Mouse (Mus musculus): Measurements from ENCODE around the gene Car5b. TPM values are rescaled to one million over a fixed set of nuclear protein-coding genes. Genes with fewer than 3 reads are reported as not detected.

The Car5b gene
- polyA plus RNA-seq, 1 experiment from 2014 or later: 0.37 TPM

- no peaks in the 10 kb centered on the region for H3K9me3 ChIP-seq (ENCODE audit: control insufficient read depth, low read length)
- DNase-seq (ENCODE audit: low spot score, missing footprints) (no peak), ATAC-seq (ENCODE audit: low FRiP score) (no peak)
- H3K9ac ChIP-seq (ENCODE audit: low read length): no peak overlapping the region
- H3K36me3 ChIP-seq (ENCODE audit: control insufficient read depth, insufficient read depth, low read length): no peaks in the 10 kb centered on the region
- no peak overlapping the region for H3K4me2 ChIP-seq
- no peak overlapping the region for H3K4me3 ChIP-seq (ENCODE audit: low read depth, low read length)
- no peak overlapping the region for H3K27ac ChIP-seq (ENCODE audit: low read depth, low read length)
- H3K27me3 ChIP-seq (ENCODE audit: control insufficient read depth, insufficient read depth, low read length): peaks cover 4% of the 10 kb centered on the region; the same call in 1 of the 2 replicates
- 89% methylated on average over 3 of the region's 3 CpGs for WGBS
- H3K4me1 ChIP-seq (ENCODE audit: control insufficient read depth, insufficient read depth, low read length): no peaks in the 10 kb centered on the region
Measured at GRCm38 (mm10) chrX:163996754-163997153, 31.0 kb downstream of the Car5b start.

GRCm38 (mm10) chrX:163987718-163988374, 40.0 kb downstream of the Car5b start:
- H3K4me2 ChIP-seq: no peak overlapping the region
- no peaks in the 10 kb centered on the region for H3K27me3 ChIP-seq (ENCODE audit: control insufficient read depth, insufficient read depth, low read length)
- H3K36me3 ChIP-seq (ENCODE audit: control insufficient read depth, insufficient read depth, low read length): no peaks in the 10 kb centered on the region
- no peak overlapping the region for H3K27ac ChIP-seq (ENCODE audit: low read depth, low read length)
- no peak for DNase-seq (ENCODE audit: low spot score, missing footprints)
- no peak for ATAC-seq (ENCODE audit: low FRiP score)
- H3K9ac ChIP-seq (ENCODE audit: low read length): no peak overlapping the region
- 73% methylated on average over 3 of the region's 3 CpGs for WGBS
- no peaks in the 10 kb centered on the region for H3K4me1 ChIP-seq (ENCODE audit: control insufficient read depth, insufficient read depth, low read length)
- H3K9me3 ChIP-seq (ENCODE audit: control insufficient read depth, low read length): no peaks in the 10 kb centered on the region
- no peak overlapping the region for H3K4me3 ChIP-seq (ENCODE audit: low read depth, low read length)

- no peak for ATAC-seq (ENCODE audit: low FRiP score)
Measured at GRCm38 (mm10) chrX:163982129-163982528, 45.7 kb downstream of the Car5b start.

GRCm38 (mm10) chrX:163981500-163981899, 46.3 kb downstream of the Car5b start:
- Histone ChIP-seq H3K9me3 (ENCODE audit: control insufficient read depth, low read length) (no peaks in the 10 kb centered on the region), H3K4me2 (no peak overlapping the region), H3K27ac (ENCODE audit: low read depth, low read length) (no peak overlapping the region), H3K4me1 (ENCODE audit: control insufficient read depth, insufficient read depth, low read length) (no peaks in the 10 kb centered on the region), H3K27me3 (ENCODE audit: control insufficient read depth, insufficient read depth, low read length) (peaks cover 3% of the 10 kb centered on the region; the same call in 1 of the 2 replicates), H3K36me3 (ENCODE audit: control insufficient read depth, insufficient read depth, low read length) (no peaks in the 10 kb centered on the region), H3K4me3 (ENCODE audit: low read depth, low read length) (no peak overlapping the region), H3K9ac (ENCODE audit: low read length) (no peak overlapping the region)
- ATAC-seq (ENCODE audit: low FRiP score): no peak
- no peak for DNase-seq (ENCODE audit: low spot score, missing footprints)
- 58% methylated on average over 4 of the region's 4 CpGs for WGBS

More at GRCm38 (mm10) chrX:163982129-163982528, 45.7 kb downstream of the Car5b start:
- H3K9ac ChIP-seq (ENCODE audit: low read length): no peak overlapping the region
- H3K9me3 ChIP-seq (ENCODE audit: control insufficient read depth, low read length): no peaks in the 10 kb centered on the region
- no peak for DNase-seq (ENCODE audit: low spot score, missing footprints)
- no peaks in the 10 kb centered on the region for H3K36me3 ChIP-seq (ENCODE audit: control insufficient read depth, insufficient read depth, low read length)
- 91% methylated on average over 6 of the region's 6 CpGs for WGBS
- H3K4me2 ChIP-seq: no peak overlapping the region
- H3K27me3 ChIP-seq (ENCODE audit: control insufficient read depth, insufficient read depth, low read length): peaks cover 3% of the 10 kb centered on the region; the same call in 1 of the 2 replicates
- H3K27ac ChIP-seq (ENCODE audit: low read depth, low read length): no peak overlapping the region
- no peak overlapping the region for H3K4me3 ChIP-seq (ENCODE audit: low read depth, low read length)
- no peaks in the 10 kb centered on the region for H3K4me1 ChIP-seq (ENCODE audit: control insufficient read depth, insufficient read depth, low read length)

GRCm38 (mm10) chrX:163981092-163981491, 46.7 kb downstream of the Car5b start:
- no peaks in the 10 kb centered on the region for H3K36me3 ChIP-seq (ENCODE audit: control insufficient read depth, insufficient read depth, low read length)
- no peak overlapping the region for H3K9ac ChIP-seq (ENCODE audit: low read length)
- H3K27me3 ChIP-seq (ENCODE audit: control insufficient read depth, insufficient read depth, low read length): peaks cover 3% of the 10 kb centered on the region; the same call in 1 of the 2 replicates
- no peak overlapping the region for H3K27ac ChIP-seq (ENCODE audit: low read depth, low read length)
- H3K4me3 ChIP-seq (ENCODE audit: low read depth, low read length): no peak overlapping the region
- 88% methylated on average over 1 of the region's 1 CpGs for WGBS
- DNase-seq (ENCODE audit: low spot score, missing footprints) (no peak), ATAC-seq (ENCODE audit: low FRiP score) (no peak)
- no peaks in the 10 kb centered on the region for H3K9me3 ChIP-seq (ENCODE audit: control insufficient read depth, low read length)
- H3K4me2 ChIP-seq: no peak overlapping the region
- no peaks in the 10 kb centered on the region for H3K4me1 ChIP-seq (ENCODE audit: control insufficient read depth, insufficient read depth, low read length)

- peak within 1 kb of the TSS; percentile 49 for H3K4me2 ChIP-seq
- WGBS: 15% methylated on average over 21 of the region's 29 CpGs
- H3K9ac ChIP-seq (ENCODE audit: low read length): peak within 1 kb of the TSS; percentile 72
- ATAC-seq (ENCODE audit: low FRiP score): peak; percentile 96
- H3K27me3 ChIP-seq (ENCODE audit: control insufficient read depth, insufficient read depth, low read length): peaks cover 2% of the 10 kb centered on the region; the same call in 1 of the 2 replicates
- no peaks in the 10 kb centered on the region for H3K9me3 ChIP-seq (ENCODE audit: control insufficient read depth, low read length)
- peak; percentile 95 for DNase-seq (ENCODE audit: low spot score, missing footprints)
- H3K27ac ChIP-seq (ENCODE audit: low read depth, low read length): peak within 1 kb of the TSS; percentile 72
- peak within 1 kb of the TSS; percentile 55 for H3K4me3 ChIP-seq (ENCODE audit: low read depth, low read length)
- no peaks in the 10 kb centered on the region for H3K36me3 ChIP-seq (ENCODE audit: control insufficient read depth, insufficient read depth, low read length)
- H3K4me1 ChIP-seq (ENCODE audit: control insufficient read depth, insufficient read depth, low read length): no peaks in the 10 kb centered on the region
Measured at GRCm38 (mm10) chrX:163958467-163958875, 69.3 kb downstream of the Car5b start, which contains the start of gene Zrsr2. TSS of gene Zrsr2 (minus strand) at chrX:163958661.

- WGBS: 12% methylated on average over 42 of the region's 67 CpGs
- ATAC-seq (ENCODE audit: low FRiP score): peak; percentile 92
- Histone ChIP-seq H3K27ac (ENCODE audit: low read depth, low read length) (peak overlapping the region; percentile 72), H3K4me3 (ENCODE audit: low read depth, low read length) (peak overlapping the region; percentile 55), H3K27me3 (ENCODE audit: control insufficient read depth, insufficient read depth, low read length) (peaks cover 2% of the 10 kb centered on the region), H3K36me3 (ENCODE audit: control insufficient read depth, insufficient read depth, low read length) (no peaks in the 10 kb centered on the region), H3K9ac (ENCODE audit: low read length) (peak overlapping the region; percentile 72), H3K4me2 (peak overlapping the region; percentile 49), H3K9me3 (ENCODE audit: control insufficient read depth, low read length) (no peaks in the 10 kb centered on the region), H3K4me1 (ENCODE audit: control insufficient read depth, insufficient read depth, low read length) (no peaks in the 10 kb centered on the region)
- DNase-seq (ENCODE audit: low spot score, missing footprints): peak; percentile 98
Measured at GRCm38 (mm10) chrX:163957803-163958466, 69.9 kb downstream of the Car5b start.

GRCm38 (mm10) chrX:163957381-163957780, 70.4 kb downstream of the Car5b start:
- Histone ChIP-seq H3K4me3 (ENCODE audit: low read depth, low read length) (peak overlapping the region; percentile 55), H3K4me2 (peak overlapping the region; percentile 49), H3K9me3 (ENCODE audit: control insufficient read depth, low read length) (no peaks in the 10 kb centered on the region), H3K36me3 (ENCODE audit: control insufficient read depth, insufficient read depth, low read length) (no peaks in the 10 kb centered on the region), H3K27me3 (ENCODE audit: control insufficient read depth, insufficient read depth, low read length) (peaks cover 2% of the 10 kb centered on the region), H3K9ac (ENCODE audit: low read length) (peak overlapping the region; percentile 72), H3K27ac (ENCODE audit: low read depth, low read length) (no peak overlapping the region), H3K4me1 (ENCODE audit: control insufficient read depth, insufficient read depth, low read length) (no peaks in the 10 kb centered on the region)
- WGBS: 36% methylated on average over 12 of the region's 12 CpGs
- DNase-seq (ENCODE audit: low spot score, missing footprints): no peak
- no peak for ATAC-seq (ENCODE audit: low FRiP score)

- DNase-seq (ENCODE audit: low spot score, missing footprints) (no peak), ATAC-seq (ENCODE audit: low FRiP score) (no peak)
- no peak overlapping the region for H3K4me2 ChIP-seq
- H3K27ac ChIP-seq (ENCODE audit: low read depth, low read length): no peak overlapping the region
- H3K4me1 ChIP-seq (ENCODE audit: control insufficient read depth, insufficient read depth, low read length): no peaks in the 10 kb centered on the region
- H3K9ac ChIP-seq (ENCODE audit: low read length): no peak overlapping the region
- H3K36me3 ChIP-seq (ENCODE audit: control insufficient read depth, insufficient read depth, low read length): no peaks in the 10 kb centered on the region
- H3K4me3 ChIP-seq (ENCODE audit: low read depth, low read length): no peak overlapping the region
- WGBS: 67% methylated on average over 1 of the region's 1 CpGs
- H3K9me3 ChIP-seq (ENCODE audit: control insufficient read depth, low read length): no peaks in the 10 kb centered on the region
- no peaks in the 10 kb centered on the region; the same call in 1 of the 2 replicates for H3K27me3 ChIP-seq (ENCODE audit: control insufficient read depth, insufficient read depth, low read length)
Measured at GRCm38 (mm10) chrX:163951618-163952017, 76.2 kb downstream of the Car5b start.

Measured in midbrain, embryonic 11.5 days (tissue).